Mouse (Mus musculus): ENCODE results near the gene 2700049A03Rik.

- peak; percentile 69 for TF ChIP-seq POLR2A (IDR thresholded peaks at IDR 0.05; ENCODE audit: control insufficient read depth, low read depth, low read length)
- no peak for TF ChIP-seq CTCF (IDR thresholded peaks at IDR 0.05; ENCODE audit: control insufficient read depth, insufficient read depth, insufficient replicate concordance, low read depth, low read length)
Observed at GRCm38 (mm10) chr12:71136974-71137491, 385 bp downstream of the 2700049A03Rik start.

Measured in testis, adult 2 months (tissue).